Mouse (Mus musculus) naive thymus-derived CD4-positive, alpha-beta T cell, adult 5 months (primary cell): ENCODE data around the gene Slc38a11. TPM values are rescaled to one million over a fixed set of nuclear protein-coding genes. Genes with fewer than 3 reads are reported as not detected.

Experiments used
- polyA plus RNA-seq: library from polyadenylated mRNA; unstranded; fragments of 100-300 nt; shearing (Covaris generic); gene quantifications from one replicate; pipeline ENCODE4 v1.2.1, GENCODE M21; 2017

The Slc38a11 gene
- 0.17 TPM for polyA plus RNA-seq

DNA sequence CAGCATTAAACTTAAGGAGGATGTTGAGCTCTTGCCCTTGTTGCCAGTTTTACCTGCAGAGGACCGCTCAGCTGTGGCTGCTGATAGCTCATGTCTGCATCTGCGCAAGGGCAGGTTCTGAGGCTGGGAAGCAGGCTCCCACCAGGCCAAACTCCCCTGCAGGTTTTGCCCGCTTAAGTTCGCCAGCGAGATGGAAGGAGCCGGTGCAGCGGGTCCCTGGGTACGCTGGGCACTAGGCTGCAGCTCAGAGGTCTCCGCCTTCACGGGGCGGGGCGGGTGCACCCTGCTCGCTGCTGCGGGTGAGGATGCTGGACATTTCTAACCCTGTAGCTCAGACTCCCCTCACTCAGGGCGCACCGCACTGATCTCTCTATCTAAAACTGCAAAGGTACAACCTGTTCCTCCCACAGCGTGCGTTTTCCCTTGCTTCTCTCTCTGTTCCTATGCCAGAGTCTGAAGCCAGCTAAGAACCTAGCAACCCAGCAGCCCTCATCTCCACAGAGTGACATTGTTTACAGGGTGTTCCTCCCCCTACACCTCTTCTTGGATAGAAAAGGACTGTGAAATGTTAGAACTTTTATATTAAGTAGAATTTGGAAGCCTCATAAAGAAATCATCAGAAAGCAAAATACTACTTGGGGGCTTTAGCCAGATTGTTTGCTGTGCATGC is at the start of gene Slc38a11:
TSS of gene Slc38a11 (minus strand) at position 207 of the 670 bp plus-strand sequence.

Other genes with a start within 250 kb of the Slc38a11 start
- 1.00 TPM for gene Cobll1, start 124.6 kb downstream of the Slc38a11 start, polyA plus RNA-seq
- 0.07 TPM for gene Scn3a, start 203.6 kb upstream of the Slc38a11 start, polyA plus RNA-seq